Mouse (Mus musculus) ES-Bruce4 (cell line): Measurements from ENCODE around the gene Gm884.

Experiments used
- CTCF ChIP-seq: IDR thresholded peaks from one replicate; pipeline ENCODE4 v1.8.1; 2011; ENCODE audit warnings: low read depth, low read length
- POLR2A ChIP-seq: IDR thresholded peaks from one replicate; pipeline ENCODE4 v1.8.1; 2011; ENCODE audit warnings: low read length; ENCODE audit not compliant: insufficient read depth

- TF ChIP-seq CTCF (no peak), POLR2A (no peak)
These were observed 10.2 kb downstream of the Gm884 start for GRCm38 (mm10) chr11:103610772-103611171.
